Mouse (Mus musculus): ENCODE measurements around the gene Vps25.

Vps25 gene

GRCm38 (mm10) chr11:101253613-101254389, at the start of gene Vps25:
Vps25 (plus strand) TSS chr11:101253707.
- peak; percentile 83 for DNase-seq

DNA sequence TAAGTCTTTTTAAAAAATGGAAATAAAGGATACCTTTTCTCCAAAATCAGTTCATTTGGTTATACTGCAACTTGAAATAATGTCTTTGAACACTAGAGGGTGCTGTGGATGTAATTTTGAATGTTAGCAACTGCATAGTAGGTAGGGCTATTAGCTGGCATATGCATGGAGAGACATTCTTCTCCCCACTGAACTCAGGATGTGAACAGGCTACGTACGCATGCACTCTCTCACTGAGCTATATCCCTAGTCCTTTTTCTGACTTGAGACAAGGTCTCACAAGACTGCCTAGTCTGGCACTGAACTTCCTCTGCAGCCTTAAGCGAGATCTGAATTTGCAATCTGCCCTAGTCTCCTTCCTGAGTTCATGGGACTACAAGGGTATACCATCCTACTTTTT, 41.5 kb upstream of the Vps25 start:
- DNase-seq = peak; percentile 87

DNA sequence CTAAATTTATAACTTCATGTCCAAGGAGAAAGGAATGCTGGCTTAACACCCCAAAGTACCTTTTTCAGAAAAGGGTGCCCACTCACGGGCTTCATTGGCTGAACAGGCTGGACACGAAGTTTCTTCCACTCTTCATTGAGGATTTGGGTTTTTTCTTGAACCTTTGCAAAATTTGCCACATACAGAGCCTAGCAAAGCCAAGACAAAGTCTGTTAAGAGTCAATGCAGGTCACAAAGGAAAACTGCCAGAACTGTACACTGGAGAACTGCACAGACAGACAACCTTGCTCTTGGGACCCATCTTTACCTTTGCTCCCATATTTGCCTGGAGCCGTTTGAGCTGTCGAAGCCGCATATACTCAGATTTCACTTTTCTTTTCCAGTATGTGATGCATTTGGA, 36.6 kb upstream of the Vps25 start:
- no peak for DNase-seq

- no peak for DNase-seq
Observed at GRCm38 (mm10) chr11:101218436-101219055, 35.0 kb upstream of the Vps25 start.

DNA sequence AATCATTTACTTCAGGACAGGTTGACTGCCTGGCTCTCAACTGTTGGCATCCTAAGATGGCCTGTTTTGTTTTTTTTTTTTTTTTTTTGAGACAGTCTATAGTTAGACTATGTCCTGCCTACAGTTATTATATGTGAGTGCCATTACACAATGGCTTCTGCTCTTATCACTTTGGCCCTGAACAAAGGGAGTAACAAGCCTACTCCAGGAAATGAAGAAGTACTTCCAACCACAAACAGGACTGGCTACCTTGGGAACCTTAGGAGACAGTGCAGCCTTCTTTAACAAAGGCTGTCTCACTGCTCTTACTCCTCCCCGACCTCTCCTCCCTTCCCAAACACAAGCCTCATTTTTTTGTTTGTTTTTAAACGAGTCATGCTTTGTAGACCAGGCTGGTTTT, 32.7 kb upstream of the Vps25 start:
- no peak for DNase-seq

GRCm38 (mm10) chr11:101221306-101221986, 32.1 kb upstream of the Vps25 start:
- DNase-seq = no peak

GRCm38 (mm10) chr11:101224337-101224736, 29.2 kb upstream of the Vps25 start:
- no peak for DNase-seq

DNA sequence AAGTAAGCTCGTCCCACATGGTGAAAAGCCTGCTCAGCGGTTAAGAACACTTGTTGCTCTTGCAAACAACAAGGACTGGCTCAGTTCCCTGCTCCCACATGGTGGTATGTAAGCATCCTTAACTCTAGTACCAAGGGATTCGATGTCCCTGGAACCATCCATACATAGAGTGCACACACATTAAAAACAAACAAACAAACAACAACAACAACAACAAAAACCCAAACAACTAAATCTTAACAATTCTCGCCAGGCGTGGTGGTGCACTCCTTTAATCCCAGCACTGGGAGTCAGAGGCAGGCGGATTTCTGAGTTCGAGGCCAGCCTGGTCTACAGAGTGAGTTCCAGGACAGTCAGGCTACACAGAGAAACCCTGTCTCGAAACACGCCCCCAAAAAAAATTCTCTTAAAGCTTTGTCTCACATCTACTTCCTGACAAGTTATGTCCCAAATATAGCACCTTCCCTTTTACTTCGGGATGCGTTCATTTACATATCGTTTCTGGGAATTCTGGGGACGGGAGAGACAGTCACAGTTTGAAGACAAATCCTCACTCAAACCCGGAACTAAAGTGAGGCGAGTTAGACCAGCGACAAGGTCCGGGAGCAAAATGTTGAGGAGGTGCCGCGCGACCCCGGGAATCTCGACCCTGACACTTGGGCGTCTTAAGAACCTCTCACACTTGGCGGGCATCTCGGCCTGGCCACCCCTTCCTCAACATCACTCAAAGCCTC, 28.0 kb upstream of the Vps25 start:
- no peak for DNase-seq

- peak; percentile 96 for DNase-seq
Observed at GRCm38 (mm10) chr11:101226065-101226701, 27.3 kb upstream of the Vps25 start, which contains the start of gene Ezh1. Ezh1 (minus strand) TSS chr11:101226463.

GRCm38 (mm10) chr11:101229361-101229900, 24.1 kb upstream of the Vps25 start:
- no peak for DNase-seq

DNA sequence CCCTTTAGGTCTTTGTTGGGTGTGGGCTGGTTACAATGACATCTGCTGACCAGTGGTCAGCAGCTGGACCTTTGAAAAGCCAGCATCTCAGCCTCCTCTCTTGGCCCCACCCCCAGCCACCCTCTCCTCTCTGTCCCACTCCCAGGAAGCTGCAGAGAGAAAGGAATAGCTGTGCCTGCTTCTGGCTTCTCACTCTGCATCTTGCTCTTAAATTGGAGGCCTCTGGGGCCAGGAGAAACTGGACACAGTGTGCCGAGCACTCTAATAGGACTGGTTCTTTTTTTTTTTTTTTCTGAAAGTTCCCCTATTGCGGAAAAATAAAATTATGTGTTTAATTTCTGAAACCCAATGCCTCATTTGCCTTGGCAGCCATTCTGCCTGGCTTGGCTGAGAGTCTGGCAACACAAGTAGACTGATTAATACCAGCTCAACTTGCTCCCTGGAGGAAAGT, 23.4 kb upstream of the Vps25 start:
- no peak for DNase-seq

DNA sequence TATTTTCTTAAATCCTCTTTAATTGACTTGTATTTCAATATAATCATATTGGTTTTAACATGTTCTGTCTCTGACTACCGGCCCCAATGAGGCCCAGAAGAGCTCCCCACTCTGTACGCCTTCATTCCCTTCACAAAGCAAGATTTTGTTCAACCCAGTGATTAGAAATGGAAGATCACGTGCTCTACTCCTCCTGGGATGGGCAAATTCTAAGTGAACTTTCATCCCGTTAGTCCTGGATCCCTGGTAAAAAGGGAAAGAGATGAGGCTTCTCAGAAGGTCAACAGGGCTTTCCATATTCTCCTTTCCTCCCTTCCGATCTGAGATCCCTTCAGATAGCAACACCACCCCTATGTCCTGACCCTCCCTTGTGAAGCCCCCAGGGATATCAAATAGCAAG, 23.0 kb upstream of the Vps25 start:
- DNase-seq = no peak

GRCm38 (mm10) chr11:101230991-101231871, 22.3 kb upstream of the Vps25 start:
- no peak for DNase-seq

DNA sequence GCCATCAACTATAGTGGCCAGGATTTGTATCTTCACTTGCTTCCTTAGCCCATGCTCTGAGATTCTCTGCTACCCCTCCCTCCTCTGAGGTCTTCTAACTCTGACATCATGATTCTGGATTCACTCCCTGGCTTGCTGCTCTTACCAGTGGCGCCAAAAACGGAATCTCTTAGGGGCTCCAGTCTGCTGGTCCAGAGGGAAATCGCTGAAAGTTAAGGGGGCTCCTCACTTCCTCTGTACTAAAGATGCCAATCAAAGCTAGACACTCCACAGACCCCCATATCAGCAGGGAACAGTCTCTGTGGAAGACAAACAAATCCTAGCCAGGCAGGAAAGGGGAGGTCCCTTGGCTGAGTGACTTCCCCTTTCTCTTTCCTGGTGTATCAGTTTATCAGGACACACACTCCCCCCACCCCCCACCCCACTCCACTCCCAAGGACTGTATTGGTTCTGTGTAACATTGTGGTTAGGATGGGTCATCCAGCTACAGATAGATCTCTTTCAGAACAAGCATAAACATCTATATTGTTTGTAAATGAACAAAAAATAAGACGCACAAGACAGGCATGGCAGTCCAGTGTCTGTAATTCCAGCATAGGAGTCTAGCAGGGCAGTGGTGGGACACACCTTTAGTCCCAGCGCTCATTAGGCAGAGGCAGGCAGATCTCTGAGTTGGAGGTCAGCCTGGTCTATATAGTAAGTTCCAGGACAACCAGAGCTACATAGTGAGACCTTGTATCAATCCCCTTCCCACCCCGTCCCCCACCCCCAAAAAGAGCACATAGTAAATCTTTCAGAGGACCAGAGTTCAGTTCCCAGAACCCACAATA, 21.3 kb upstream of the Vps25 start:
- no peak for DNase-seq

- DNase-seq = no peak
Observed at GRCm38 (mm10) chr11:101233240-101233639, 20.3 kb upstream of the Vps25 start.

DNA sequence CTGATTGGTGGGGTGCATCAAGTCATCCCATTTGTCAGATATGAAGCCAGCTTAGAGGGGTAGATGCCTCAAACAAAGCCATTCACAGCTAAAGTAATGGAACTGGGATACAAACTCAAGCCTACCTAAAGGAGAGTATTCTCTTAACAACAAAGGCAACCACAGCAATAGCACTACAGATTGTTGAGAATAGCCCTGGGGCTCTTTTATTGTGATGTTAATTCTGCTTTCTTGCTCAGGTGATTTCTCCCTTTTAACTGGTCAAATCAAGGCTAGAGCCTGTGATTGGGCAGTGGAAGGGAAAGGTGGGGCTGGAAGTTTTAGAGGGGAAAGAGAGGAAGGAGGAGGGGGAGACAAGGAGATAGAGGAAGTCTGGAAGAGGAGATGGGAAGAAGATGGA, 19.4 kb upstream of the Vps25 start:
- DNase-seq = no peak

- DNase-seq = no peak
Observed at GRCm38 (mm10) chr11:101235429-101235828, 18.1 kb upstream of the Vps25 start.

GRCm38 (mm10) chr11:101236782-101237181, 16.7 kb upstream of the Vps25 start:
- DNase-seq = no peak

DNA sequence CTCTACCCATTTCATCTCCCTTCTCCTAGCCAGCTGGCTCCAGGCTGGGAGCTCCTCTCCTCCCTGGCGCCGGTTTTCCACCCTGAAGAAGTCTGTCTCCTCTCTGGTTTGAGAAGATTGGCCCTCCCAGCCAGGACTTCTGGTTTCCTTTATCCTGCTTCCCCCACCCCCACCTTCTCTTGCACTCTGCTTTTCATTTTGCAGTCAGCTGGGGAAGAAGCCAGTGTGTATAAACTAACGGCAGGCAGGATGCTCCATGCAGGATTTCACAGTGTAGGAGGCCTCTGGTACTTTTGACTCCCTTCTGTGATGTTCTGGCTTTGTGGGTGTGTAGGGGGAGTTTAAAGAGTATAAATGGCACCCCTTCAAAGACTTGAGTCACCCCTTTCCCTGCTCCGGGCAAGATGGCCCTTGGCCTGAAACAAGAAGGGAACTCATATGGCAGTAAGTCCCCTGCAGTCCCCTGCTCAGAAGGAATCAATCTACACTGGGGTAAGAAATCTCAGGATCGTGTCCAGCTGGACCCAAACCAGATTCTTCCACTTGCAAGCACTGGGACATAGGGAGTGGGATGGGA, 15.3 kb upstream of the Vps25 start:
- DNase-seq = no peak

- DNase-seq = no peak
Observed at GRCm38 (mm10) chr11:101245071-101245470, 8.4 kb upstream of the Vps25 start.
